In genomic region chr11:24370861-24371686, GRCm38 (mm10) we compare ENCODE assay signal across 12 mouse cellular contexts.
DNase-seq lines count a peak whose midpoint lies in the region; ATAC-seq and TF ChIP-seq lines count a peak whose summit lies in the region.
"Had no signal": no experiment of that assay in that cellular context is flagged by ENCODE, and none has a peak within 500 bp of the region (broad histone marks: within the 10 kb centered on the region; RNA-seq: fewer than 3 reads in every experiment).

No protein-coding gene starts in this region.

- TF ChIP-seq CTCF in brain, embryonic 14.5 days (IDR thresholded peaks at IDR 0.05; ENCODE audit: borderline replicate concordance, extremely low read depth, insufficient read depth, insufficient read length): no peak
- no peak for TF ChIP-seq CTCF in liver, postnatal 0 days (IDR thresholded peaks at IDR 0.05; ENCODE audit: low read depth)

- no peak for TF ChIP-seq POLR2A in brain, embryonic 14.5 days (IDR thresholded peaks at IDR 0.05; ENCODE audit: borderline replicate concordance, extremely low read depth, insufficient read depth, insufficient read length, poor library complexity, severe bottlenecking)

- peak; percentile 7; the same call in 1 of the 2 replicates for ATAC-seq in embryonic facial prominence, embryonic 14.5 days (ENCODE audit: low read depth)
- peak; percentile 66 for ATAC-seq in hindbrain, embryonic 14.5 days (ENCODE audit: low FRiP score)
- ATAC-seq in midbrain, embryonic 14.5 days (ENCODE audit: low FRiP score, low TSS enrichment): peak; percentile 61
- no peak for ATAC-seq in megakaryocyte, adult 5-6 weeks (ENCODE audit: poor library complexity, severe bottlenecking)
- no peak for ATAC-seq in liver, postnatal 0 days

- H3K4me2 ChIP-seq in embryonic facial prominence, embryonic 14.5 days (ENCODE audit: low read depth, low read length): peak overlapping the region; percentile 34
- H3K4me2 ChIP-seq in hindbrain, embryonic 14.5 days (replicated peaks): peak overlapping the region; percentile 26
- peak overlapping the region; percentile 30 for H3K4me2 ChIP-seq in midbrain, embryonic 14.5 days (ENCODE audit: low read length)
- no peak overlapping the region for H3K4me2 ChIP-seq in liver, postnatal 0 days (ENCODE audit: low read depth, low read length)
- H3K4me2 ChIP-seq: heart, embryonic 15.5 days had no signal

- no peak overlapping the region for H3K4me3 ChIP-seq in embryonic facial prominence, embryonic 14.5 days (ENCODE audit: low read depth, low read length)
- H3K4me3 ChIP-seq in hindbrain, embryonic 14.5 days (replicated peaks; ENCODE audit: low read length): no peak overlapping the region
- no peak overlapping the region for H3K4me3 ChIP-seq in midbrain, embryonic 14.5 days (replicated peaks; ENCODE audit: low read depth, low read length)
- no peak overlapping the region for H3K4me3 ChIP-seq in liver, postnatal 0 days (ENCODE audit: low read depth, low read length)
- H3K4me3 ChIP-seq: heart, embryonic 15.5 days had no signal

- H3K4me1 ChIP-seq in embryonic facial prominence, embryonic 14.5 days (ENCODE audit: control insufficient read depth, insufficient read depth, low read length): peaks cover 37% of the 10 kb centered on the region
- peaks cover 30% of the 10 kb centered on the region for H3K4me1 ChIP-seq in hindbrain, embryonic 14.5 days (replicated peaks; ENCODE audit: control insufficient read depth, insufficient read depth, low read length)
- peaks cover 30% of the 10 kb centered on the region for H3K4me1 ChIP-seq in midbrain, embryonic 14.5 days (ENCODE audit: control insufficient read depth, insufficient read depth, low read length)
- H3K4me1 ChIP-seq in liver, postnatal 0 days (ENCODE audit: insufficient read depth): no peaks in the 10 kb centered on the region

- DNase-seq in brain, embryonic 14.5 days (ENCODE audit: low read depth): peak; percentile 94
- DNase-seq in embryonic facial prominence, embryonic 14.5 days (ENCODE audit: low spot score): no peak
- DNase-seq in hindbrain, embryonic 14.5 days (ENCODE audit: low spot score): peak; percentile 73
- DNase-seq in midbrain, embryonic 14.5 days: peak; percentile 55
- no peak for DNase-seq in liver, postnatal 0 days
- no peak for DNase-seq in thymus, postnatal 25 days
- DNase-seq: kidney, adult 18-20 months; right cerebral cortex, postnatal 25 days had no signal

- no peaks in the 10 kb centered on the region for H3K9me3 ChIP-seq in embryonic facial prominence, embryonic 14.5 days (ENCODE audit: control insufficient read depth, low read length)
- H3K9me3 ChIP-seq in hindbrain, embryonic 14.5 days (ENCODE audit: control insufficient read depth, low read length): no peaks in the 10 kb centered on the region
- H3K9me3 ChIP-seq in midbrain, embryonic 14.5 days (ENCODE audit: control insufficient read depth, low read length): no peaks in the 10 kb centered on the region
- H3K9me3 ChIP-seq in liver, postnatal 0 days (ENCODE audit: low read length): no peaks in the 10 kb centered on the region
- H3K9me3 ChIP-seq: heart, embryonic 15.5 days had no signal

- 52% methylated on average over 10 of the region's 10 CpGs for WGBS in embryonic facial prominence, embryonic 14.5 days
- 23% methylated on average over 10 of the region's 10 CpGs for WGBS in hindbrain, embryonic 14.5 days
- WGBS in midbrain, embryonic 14.5 days: 41% methylated on average over 10 of the region's 10 CpGs
- WGBS in liver, postnatal 0 days (ENCODE audit: insufficient replicate concordance): 82% methylated on average over 10 of the region's 10 CpGs

- H3K36me3 ChIP-seq in embryonic facial prominence, embryonic 14.5 days (ENCODE audit: control insufficient read depth, insufficient read depth, low read length): no peaks in the 10 kb centered on the region
- H3K36me3 ChIP-seq in hindbrain, embryonic 14.5 days (replicated peaks; ENCODE audit: control insufficient read depth, insufficient read depth): no peaks in the 10 kb centered on the region
- H3K36me3 ChIP-seq in midbrain, embryonic 14.5 days (ENCODE audit: control insufficient read depth, insufficient read depth, low read length): no peaks in the 10 kb centered on the region
- H3K36me3 ChIP-seq in liver, postnatal 0 days (replicated peaks; ENCODE audit: insufficient read depth, low read length): no peaks in the 10 kb centered on the region
- H3K36me3 ChIP-seq: heart, embryonic 15.5 days had no signal

- peak overlapping the region; percentile 55 for H3K27ac ChIP-seq in embryonic facial prominence, embryonic 14.5 days (replicated peaks; ENCODE audit: low read depth, low read length)
- peak overlapping the region; percentile 85 for H3K27ac ChIP-seq in hindbrain, embryonic 14.5 days
- peak overlapping the region; percentile 81 for H3K27ac ChIP-seq in midbrain, embryonic 14.5 days (replicated peaks; ENCODE audit: low read depth, low read length)
- no peak overlapping the region for H3K27ac ChIP-seq in liver, postnatal 0 days (ENCODE audit: low read depth)
- H3K27ac ChIP-seq: heart, embryonic 15.5 days; liver, embryonic 14.5 days had no signal

- no peak for TF ChIP-seq EP300 in liver, postnatal 0 days (IDR thresholded peaks at IDR 0.05; ENCODE audit: low read depth)

- no peaks in the 10 kb centered on the region for H3K27me3 ChIP-seq in embryonic facial prominence, embryonic 14.5 days (replicated peaks; ENCODE audit: control insufficient read depth, insufficient read depth, low read length)
- H3K27me3 ChIP-seq in hindbrain, embryonic 14.5 days (ENCODE audit: control insufficient read depth, insufficient read depth, low read length): peaks cover 7% of the 10 kb centered on the region; the same call in 1 of the 2 replicates
- no peaks in the 10 kb centered on the region for H3K27me3 ChIP-seq in midbrain, embryonic 14.5 days (ENCODE audit: control insufficient read depth, insufficient read depth, low read length)
- no peaks in the 10 kb centered on the region for H3K27me3 ChIP-seq in liver, postnatal 0 days (ENCODE audit: insufficient read depth, low read length)
- H3K27me3 ChIP-seq: CH12.LX; heart, embryonic 15.5 days had no signal

- 0 out of 2 replicates have a peak overlapping the region, but pooled peaks have one; percentile 34 for H3K9ac ChIP-seq in embryonic facial prominence, embryonic 14.5 days (ENCODE audit: low read depth, low read length)
- H3K9ac ChIP-seq in hindbrain, embryonic 14.5 days: peak overlapping the region; percentile 12; the same call in 1 of the 2 replicates
- H3K9ac ChIP-seq in midbrain, embryonic 14.5 days (replicated peaks; ENCODE audit: low read length): no peak overlapping the region
- H3K9ac ChIP-seq in liver, postnatal 0 days (replicated peaks): no peak overlapping the region
- H3K9ac ChIP-seq: heart, embryonic 15.5 days; liver, embryonic 14.5 days had no signal

Comparison
In these comparisons a context has a peak if more than half of its experiments do, and no peak if none do; other contexts are left out.
1. DNase-seq: peak in brain, embryonic 14.5 days (single experiment), hindbrain, embryonic 14.5 days (single experiment) and midbrain, embryonic 14.5 days (single experiment); none in embryonic facial prominence, embryonic 14.5 days (single experiment), liver, postnatal 0 days (single experiment) and thymus, postnatal 25 days (single experiment).
2. ATAC-seq: peak in embryonic facial prominence, embryonic 14.5 days (single experiment), hindbrain, embryonic 14.5 days (single experiment) and midbrain, embryonic 14.5 days (single experiment); none in megakaryocyte, adult 5-6 weeks (single experiment) and liver, postnatal 0 days (single experiment).
3. H3K9ac ChIP-seq: peak in embryonic facial prominence, embryonic 14.5 days (single experiment) and hindbrain, embryonic 14.5 days (single experiment); none in midbrain, embryonic 14.5 days (single experiment) and liver, postnatal 0 days (single experiment).